Mouse (Mus musculus): ENCODE results near the gene Cd5l. TPM values are rescaled to one million over a fixed set of nuclear protein-coding genes. Genes with fewer than 3 reads are reported as not detected.

The Cd5l gene
- polyA plus RNA-seq, 1 experiment from 2014 or later, result not detected

DNA sequence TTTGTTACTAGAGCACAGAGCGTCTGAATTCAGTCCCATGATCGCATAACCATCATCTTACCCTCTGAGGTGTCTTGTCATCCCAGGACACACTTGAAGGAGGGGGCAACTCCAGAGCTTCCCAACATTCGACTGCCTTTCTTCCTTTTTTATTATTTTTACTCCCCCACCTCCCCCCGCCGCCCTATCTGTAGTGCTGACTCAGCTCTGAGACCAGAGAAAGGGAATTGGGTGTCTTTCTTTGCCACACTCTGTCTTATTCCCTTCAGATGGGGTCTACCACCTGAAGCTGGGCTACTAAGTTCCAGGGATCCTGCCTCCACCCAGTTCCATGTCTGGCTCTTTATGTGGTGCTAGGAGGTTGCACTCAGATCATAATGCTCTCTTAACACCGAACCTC lies 52.9 kb downstream of the Cd5l start:
- no peak overlapping the region for H3K9ac ChIP-seq (replicated peaks; ENCODE audit: low read length)

DNA sequence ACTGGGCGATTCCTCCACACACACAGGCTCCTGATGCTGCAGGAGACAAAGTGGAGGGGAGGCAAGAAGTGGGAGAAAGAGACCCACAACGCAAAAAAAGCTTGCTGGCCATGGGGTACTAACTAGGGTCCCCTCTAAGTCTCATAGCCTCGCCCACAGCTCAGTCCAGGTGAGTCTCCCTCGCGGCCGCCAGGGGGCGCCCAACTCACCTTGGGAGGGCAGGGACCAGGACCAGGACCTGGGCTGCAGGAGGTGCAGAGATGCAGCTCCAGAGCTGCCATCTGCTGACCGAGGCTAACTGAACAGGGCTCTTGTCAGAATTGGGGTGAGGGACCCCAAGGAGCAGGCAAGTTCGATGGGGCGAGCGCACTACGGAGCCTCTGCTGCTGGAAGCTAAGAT lies 53.5 kb downstream of the Cd5l start:
- Histone ChIP-seq H3K27ac (replicated peaks; ENCODE audit: low read depth, low read length) (no peak overlapping the region), H3K4me3 (ENCODE audit: low read depth, low read length) (no peak overlapping the region), H3K4me2 (ENCODE audit: low read depth, low read length) (no peak overlapping the region), H3K9ac (replicated peaks; ENCODE audit: low read length) (no peak overlapping the region), H3K9me3 (replicated peaks; ENCODE audit: control insufficient read depth, low read length) (no peaks in the 10 kb centered on the region), H3K36me3 (replicated peaks; ENCODE audit: control insufficient read depth, insufficient read depth, low read depth, low read length) (no peaks in the 10 kb centered on the region), H3K27me3 (ENCODE audit: control insufficient read depth, insufficient read depth, low read length) (no peaks in the 10 kb centered on the region), H3K4me1 (ENCODE audit: control insufficient read depth, insufficient read depth, low read length) (no peaks in the 10 kb centered on the region)
- DNase-seq (ENCODE audit: low spot score) (peak; percentile 76), ATAC-seq (replicated peaks; ENCODE audit: insufficient number of reproducible peaks, low FRiP score, low TSS enrichment, low read depth) (no peak)
- WGBS, result 12% methylated on average over 12 of the region's 12 CpGs

More for the DNA sequence above, 52.9 kb downstream of the Cd5l start:
- DNase-seq (ENCODE audit: low spot score) (no peak), ATAC-seq (replicated peaks; ENCODE audit: insufficient number of reproducible peaks, low FRiP score, low TSS enrichment, low read depth) (no peak)
- H3K4me3 ChIP-seq (ENCODE audit: low read depth, low read length), result no peak overlapping the region
- H3K4me1 ChIP-seq (ENCODE audit: control insufficient read depth, insufficient read depth, low read length), result no peaks in the 10 kb centered on the region
- no peak overlapping the region for H3K27ac ChIP-seq (replicated peaks; ENCODE audit: low read depth, low read length)
- no peak overlapping the region for H3K4me2 ChIP-seq (ENCODE audit: low read depth, low read length)
- no peaks in the 10 kb centered on the region for H3K27me3 ChIP-seq (ENCODE audit: control insufficient read depth, insufficient read depth, low read length)
- H3K36me3 ChIP-seq (replicated peaks; ENCODE audit: control insufficient read depth, insufficient read depth, low read depth, low read length), result no peaks in the 10 kb centered on the region
- 85% methylated on average over 6 of the region's 6 CpGs for WGBS
- H3K9me3 ChIP-seq (replicated peaks; ENCODE audit: control insufficient read depth, low read length), result no peaks in the 10 kb centered on the region

GRCm38 (mm10) chr3:87420645-87421044 lies 63.0 kb downstream of the Cd5l start:
- Histone ChIP-seq H3K4me1 (ENCODE audit: control insufficient read depth, insufficient read depth, low read length) (no peaks in the 10 kb centered on the region), H3K4me2 (ENCODE audit: low read depth, low read length) (no peak overlapping the region), H3K9ac (replicated peaks; ENCODE audit: low read length) (no peak overlapping the region), H3K9me3 (replicated peaks; ENCODE audit: control insufficient read depth, low read length) (no peaks in the 10 kb centered on the region), H3K27ac (replicated peaks; ENCODE audit: low read depth, low read length) (no peak overlapping the region), H3K4me3 (ENCODE audit: low read depth, low read length) (no peak overlapping the region), H3K36me3 (replicated peaks; ENCODE audit: control insufficient read depth, insufficient read depth, low read depth, low read length) (no peaks in the 10 kb centered on the region), H3K27me3 (ENCODE audit: control insufficient read depth, insufficient read depth, low read length) (no peaks in the 10 kb centered on the region)
- DNase-seq (ENCODE audit: low spot score), result no peak
- no peak for ATAC-seq (replicated peaks; ENCODE audit: insufficient number of reproducible peaks, low FRiP score, low TSS enrichment, low read depth)
- whole genome bisulfite sequencing, result 56% methylated on average over 1 of the region's 1 CpGs

Other genes starting within 250 kb of the Cd5l start
- 12.0 and 13.4 TPM in 2 replicates for gene Kirrel, start 183.1 kb upstream of the Cd5l start, polyA plus RNA-seq (2014; fragmentation: Nextera tagmentation; extraction: Ambion mirVana)
- gene Fcrls, start 94.1 kb upstream of the Cd5l start, polyA plus RNA-seq (2014; fragmentation: Nextera tagmentation; extraction: Ambion mirVana), result 6.7 and 9.0 TPM in 2 replicates
- gene Fcrl1, start 18.5 kb downstream of the Cd5l start, polyA plus RNA-seq (2014; fragmentation: Nextera tagmentation; extraction: Ambion mirVana), result 0.25 TPM in 1 of 2 replicates, not detected in the other
- gene Fcrl5, start 77.9 kb downstream of the Cd5l start, polyA plus RNA-seq (2014; fragmentation: Nextera tagmentation; extraction: Ambion mirVana), result not detected in 2 replicates
- gene Etv3, start 167.5 kb downstream of the Cd5l start, polyA plus RNA-seq (2014; fragmentation: Nextera tagmentation; extraction: Ambion mirVana), result 8.5 and 9.8 TPM in 2 replicates